Mouse (Mus musculus) kidney, adult 2 months (tissue): ENCODE data around the gene Cnot6. TPM values are rescaled to one million over a fixed set of nuclear protein-coding genes. Genes with fewer than 3 reads are reported as not detected.
A peak's percentile ranks its signal among the peaks of the same experiment; 100 is the strongest.

Experiments used
- DNase-seq: peaks from one replicate; pipeline ENCODE4 v3.0.0; 2021
- H3K27ac ChIP-seq: fragments of 200-500 bp; 2 replicates; pipeline ENCODE4 v1.5.1; 2012; ENCODE audit warnings: low read depth, low read length, control low read depth, inconsistent platforms; ENCODE audit not compliant: insufficient read depth
- H3K27me3 ChIP-seq: fragments of 200-500 bp; replicated peaks from 2 replicates; pipeline ENCODE4 v1.6.1; 2012; ENCODE audit warnings: mild to moderate bottlenecking, moderate library complexity, low read length, inconsistent platforms; ENCODE audit not compliant: control insufficient read depth, insufficient read depth
- H3K36me3 ChIP-seq: fragments of 200-500 bp; 2 replicates; pipeline ENCODE4 v1.6.1; 2012; ENCODE audit warnings: mild to moderate bottlenecking, moderate library complexity, low read length, inconsistent platforms; ENCODE audit not compliant: control insufficient read depth, insufficient read depth
- H3K4me1 ChIP-seq: fragments of 200-500 bp; 2 replicates; pipeline ENCODE4 v1.6.1; 2011; ENCODE audit warnings: low read length; ENCODE audit not compliant: control insufficient read depth, insufficient read depth
- H3K4me3 ChIP-seq: fragments of 200-500 bp; 2 replicates; pipeline ENCODE4 v1.5.1; 2011; ENCODE audit warnings: mild to moderate bottlenecking, low read depth, low read length, control low read depth; ENCODE audit not compliant: insufficient read depth
- CTCF ChIP-seq: fragments of 200-500 bp; conservative IDR thresholded peaks from 2 replicates; pipeline ENCODE4 v1.5.1; 2011; ENCODE audit warnings: low read depth, mild to moderate bottlenecking, control low read depth, low read length, moderate library complexity, mixed read lengths; ENCODE audit not compliant: insufficient read depth, insufficient read length
- POLR2A ChIP-seq: fragments of 200-500 bp; IDR thresholded peaks from one replicate; pipeline ENCODE4 v1.6.1; 2011; ENCODE audit warnings: low read depth, low read length, control low read depth
- WGBS: fragments of 180-500 bp; shearing (Covaris S2); methylation state at CpG from one replicate; pipeline ENCODE4 v1.1.7; 2018; 5-methylcytosine and 5-hydroxymethylcytosine counted together
- polyA plus RNA-seq: library from polyadenylated mRNA; depleted of rRNA; stranded (reverse); fragments of >200 nt; gene quantifications from 2 replicates; pipeline ENCODE4 v1.2.3, GENCODE M21; 2012

The Cnot6 gene
- polyA plus RNA-seq, 1 experiment: 14.1 TPM

DNA sequence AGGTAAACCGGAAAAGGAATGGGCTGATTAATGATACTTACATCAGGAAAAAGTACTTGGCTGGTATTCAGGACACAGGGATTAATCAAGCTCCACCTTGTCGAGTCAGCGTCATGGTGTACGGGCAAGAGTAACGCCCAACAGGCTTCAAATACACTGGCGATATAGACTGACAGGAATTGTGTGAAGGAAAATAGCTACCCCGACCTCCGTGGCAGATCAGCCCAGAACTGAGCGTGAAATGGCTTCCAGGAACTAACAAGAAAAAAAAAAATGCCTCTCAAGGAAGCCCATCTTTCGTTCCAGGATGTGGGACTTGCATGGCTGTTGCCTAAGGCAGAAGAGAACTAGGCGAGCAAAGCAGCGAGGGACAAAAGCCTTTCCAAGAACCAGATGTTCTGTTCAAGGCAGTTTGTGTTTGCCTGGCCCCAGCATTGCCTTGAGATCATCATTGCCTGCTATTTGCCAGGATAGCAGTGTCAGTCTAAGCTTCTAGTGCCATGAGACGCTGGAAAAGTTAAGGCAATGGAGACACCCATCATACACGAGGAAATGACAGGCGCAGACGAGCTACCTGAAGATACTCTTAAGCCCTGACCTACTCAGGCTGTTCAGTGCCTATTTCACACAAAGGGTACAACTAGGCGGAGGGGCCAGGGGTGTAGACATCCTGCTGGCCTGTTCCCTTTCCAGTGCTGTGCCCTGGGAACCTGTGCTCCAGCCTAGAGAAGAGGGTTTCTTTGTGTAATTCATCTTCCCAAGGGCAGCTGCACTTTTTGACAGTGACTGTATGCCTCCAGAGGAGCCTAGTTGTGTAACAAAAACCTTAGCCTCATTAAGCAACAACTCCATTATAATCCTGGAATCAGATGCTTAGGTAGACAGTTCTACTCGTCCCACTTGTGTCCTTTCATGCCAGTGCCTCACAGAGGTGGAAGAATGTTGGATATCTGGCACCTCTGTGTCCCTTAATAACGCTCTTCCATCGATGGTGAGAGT is 1.1 kb upstream of the Cnot6 start:
- DNase-seq: peak; percentile 59
- TF ChIP-seq CTCF (no peak), POLR2A (no peak)
- Histone ChIP-seq H3K27ac (no peak overlapping the region; the same call in 1 of the 2 replicates), H3K36me3 (no peaks in the 10 kb centered on the region), H3K4me1 (peaks cover 14% of the 10 kb centered on the region; the same call in 1 of the 2 replicates), H3K27me3 (no peaks in the 10 kb centered on the region), H3K4me3 (peak overlapping the region; percentile 42)
- WGBS: 25% methylated on average over 20 of the region's 20 CpGs

DNA sequence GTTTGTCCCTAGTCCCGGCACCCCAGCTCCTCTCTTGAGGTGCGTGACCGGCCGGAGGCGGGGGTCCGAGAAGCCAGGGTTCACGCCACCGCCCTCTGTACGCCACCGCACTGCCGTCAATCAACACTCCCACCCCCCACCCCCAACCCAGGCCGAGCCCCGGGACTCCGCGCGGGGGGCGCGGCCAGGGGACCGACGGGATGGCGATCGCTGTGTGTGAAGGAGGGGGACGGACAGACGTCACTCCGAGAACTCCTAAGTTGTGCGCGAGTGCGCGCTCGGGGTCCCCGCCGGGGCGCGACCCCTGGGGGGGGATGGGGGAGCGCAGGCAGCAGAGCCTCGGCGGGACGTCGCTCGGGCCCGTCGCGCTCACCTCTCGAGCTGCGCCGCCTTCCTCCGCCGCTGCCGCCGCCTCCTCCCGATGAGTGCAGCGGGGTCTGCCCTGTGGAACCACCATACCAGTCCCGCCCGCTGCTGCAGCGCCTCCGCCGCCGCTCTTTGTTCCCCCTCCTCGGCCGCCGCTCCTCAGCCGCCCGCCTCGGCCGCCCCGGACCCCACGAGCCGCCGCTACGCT is 455 bp downstream of the Cnot6 start:
- Histone ChIP-seq H3K27me3 (no peaks in the 10 kb centered on the region), H3K4me1 (peaks cover 19% of the 10 kb centered on the region; the same call in 1 of the 2 replicates), H3K36me3 (no peaks in the 10 kb centered on the region), H3K4me3 (peak overlapping the region; percentile 95), H3K27ac (peak overlapping the region; percentile 73)
- DNase-seq: peak; percentile 13
- under 1% methylated on average over 60 of the region's 70 CpGs for WGBS
- no peak for TF ChIP-seq POLR2A
- TF ChIP-seq CTCF: no peak

DNA sequence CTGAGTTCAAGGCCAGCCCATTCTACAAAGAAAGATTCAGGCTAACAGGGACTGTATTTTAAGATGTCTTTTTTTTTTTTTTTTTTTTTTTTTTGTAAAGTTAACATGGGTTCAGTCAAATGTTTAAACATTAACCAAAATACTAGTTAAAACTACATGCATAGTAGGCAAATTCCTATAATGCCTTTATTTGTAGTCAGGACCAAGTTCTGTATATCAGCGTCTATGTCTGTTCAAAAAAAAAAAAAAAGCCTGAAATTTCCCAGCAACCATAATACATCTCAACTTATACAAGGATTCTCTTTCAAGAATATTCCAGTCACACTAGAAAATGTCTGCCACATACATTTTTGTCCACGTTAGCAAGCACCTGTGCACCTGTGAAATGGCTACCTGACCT is 1.9 kb downstream of the Cnot6 start:
- Histone ChIP-seq H3K4me3 (no peak overlapping the region), H3K4me1 (peaks cover 19% of the 10 kb centered on the region; the same call in 1 of the 2 replicates), H3K36me3 (no peaks in the 10 kb centered on the region), H3K27me3 (no peaks in the 10 kb centered on the region), H3K27ac (no peak overlapping the region)
- WGBS: 20% methylated on average over 2 of the region's 2 CpGs
- DNase-seq: peak; percentile 18
- TF ChIP-seq POLR2A (no peak), CTCF (no peak)

- Histone ChIP-seq H3K4me3 (no peak overlapping the region), H3K4me1 (peaks cover 15% of the 10 kb centered on the region; the same call in 1 of the 2 replicates), H3K36me3 (no peaks in the 10 kb centered on the region; the same call in 1 of the 2 replicates), H3K27me3 (no peaks in the 10 kb centered on the region), H3K27ac (no peak overlapping the region)
- no peak for TF ChIP-seq CTCF
- no peak for TF ChIP-seq POLR2A
- WGBS: 17% methylated on average over 2 of the region's 2 CpGs
- DNase-seq: no peak
These were observed 4.7 kb downstream of the Cnot6 start for GRCm38 (mm10) chr11:49707834-49708233.

DNA sequence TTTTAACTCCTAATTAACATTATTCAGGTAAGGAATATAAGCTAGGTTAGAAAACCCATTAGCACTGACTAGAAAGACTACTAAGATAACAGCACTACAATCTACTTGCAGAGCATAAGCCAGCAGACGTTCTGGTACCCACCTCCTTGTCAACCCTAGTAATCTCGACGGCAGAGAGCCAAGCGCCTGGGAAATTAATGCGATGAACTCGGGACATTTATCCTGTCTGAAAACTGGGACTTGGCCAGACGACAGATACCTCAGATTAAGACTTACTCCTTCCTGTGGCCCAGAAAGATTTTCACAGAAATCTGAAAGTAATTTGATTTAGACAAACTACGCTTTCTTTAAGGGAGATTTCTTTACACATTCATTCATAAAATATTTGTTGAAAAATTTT is 7.7 kb downstream of the Cnot6 start:
- TF ChIP-seq CTCF: no peak
- TF ChIP-seq POLR2A: no peak
- 54% methylated on average over 8 of the region's 8 CpGs for WGBS

DNA sequence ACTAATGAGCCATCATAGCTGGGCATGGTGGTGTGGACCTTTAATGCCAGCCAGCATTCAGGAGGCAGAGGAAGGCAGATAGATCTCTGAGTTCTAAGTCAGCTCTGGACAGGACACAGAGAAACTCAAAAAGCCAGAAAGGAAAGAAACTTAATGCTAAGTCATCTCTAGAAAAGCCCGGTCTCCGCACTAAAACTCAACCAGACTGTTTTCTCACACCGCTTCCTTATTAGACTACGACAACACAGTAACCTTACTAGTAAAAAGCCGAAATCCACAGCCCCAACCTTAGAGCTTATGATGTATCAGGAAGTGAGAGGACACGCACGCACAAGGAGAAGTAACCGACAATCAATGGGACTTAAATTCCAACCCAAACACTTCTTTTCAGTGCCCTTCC is 10.5 kb downstream of the Cnot6 start:
- Histone ChIP-seq H3K27me3 (no peaks in the 10 kb centered on the region), H3K27ac (no peak overlapping the region), H3K36me3 (peaks cover 2% of the 10 kb centered on the region), H3K4me3 (no peak overlapping the region), H3K4me1 (no peaks in the 10 kb centered on the region; the same call in 1 of the 2 replicates)
- TF ChIP-seq CTCF (no peak), POLR2A (no peak)
- DNase-seq: no peak
- 95% methylated on average over 8 of the region's 8 CpGs for WGBS

More for the DNA sequence above, 7.7 kb downstream of the Cnot6 start:
- Histone ChIP-seq H3K4me3 (no peak overlapping the region), H3K27ac (no peak overlapping the region), H3K36me3 (peaks cover 2% of the 10 kb centered on the region), H3K4me1 (peaks cover 11% of the 10 kb centered on the region; the same call in 1 of the 2 replicates), H3K27me3 (no peaks in the 10 kb centered on the region)
- peak; percentile 56 for DNase-seq

- DNase-seq: no peak
- Histone ChIP-seq H3K4me3 (no peak overlapping the region), H3K27me3 (no peaks in the 10 kb centered on the region), H3K4me1 (peaks cover 7% of the 10 kb centered on the region; the same call in 1 of the 2 replicates), H3K36me3 (peaks cover 2% of the 10 kb centered on the region), H3K27ac (no peak overlapping the region)
- 88% methylated on average over 1 of the region's 1 CpGs for WGBS
- TF ChIP-seq POLR2A (no peak), CTCF (no peak)
These were observed 13.4 kb downstream of the Cnot6 start for GRCm38 (mm10) chr11:49699079-49699478.
